Mouse (Mus musculus): ENCODE measurements around the gene Sf3a1. TPM values are rescaled to one million over a fixed set of nuclear protein-coding genes. Genes with fewer than 3 reads are reported as not detected.

Gene Sf3a1
- polyA plus RNA-seq, 1 experiment from 2014 or later, result 68.7 TPM

GRCm38 (mm10) chr11:4231435-4231834 lies 71.3 kb downstream of the Sf3a1 start:
- TF ChIP-seq CTCF (IDR thresholded peaks at IDR 0.05; ENCODE audit: low read depth), result no peak
- Histone ChIP-seq H3K36me3 (ENCODE audit: insufficient read depth) (no peaks in the 10 kb centered on the region), H3K9me3 (ENCODE audit: low read depth, low read length) (no peaks in the 10 kb centered on the region), H3K4me1 (ENCODE audit: insufficient read depth) (no peaks in the 10 kb centered on the region), H3K4me2 (no peak overlapping the region), H3K27me3 (ENCODE audit: insufficient read depth, low read length) (no peaks in the 10 kb centered on the region), H3K27ac (ENCODE audit: low read depth) (no peak overlapping the region), H3K4me3 (ENCODE audit: low read depth, low read length) (no peak overlapping the region), H3K9ac (no peak overlapping the region)
- DNase-seq (no peak), ATAC-seq (ENCODE audit: insufficient read depth) (no peak)
- WGBS, result 90% methylated on average over 2 of the region's 2 CpGs

Small RNA genes lying within 50 kb of the gene (microRNA-seq; reads per million reads assigned to microRNA genes)
- gene Mir3060 (ENCODE audit: borderline number of aligned reads), result 6.2 reads per million, percentile 19 among the genes with 10 or more reads in this experiment

Other genes with a start within 250 kb of the Sf3a1 start
- gene Slc35e4, start 245.7 kb upstream of the Sf3a1 start, polyA plus RNA-seq (2014; fragmentation: Nextera tagmentation; extraction: Ambion mirVana), result 1.9 and 2.7 TPM in 2 replicates
- 37.9 and 43.2 TPM in 2 replicates for gene Tcn2, start 228.2 kb upstream of the Sf3a1 start, polyA plus RNA-seq (2014; fragmentation: Nextera tagmentation; extraction: Ambion mirVana)
- gene Pes1, start 196.4 kb upstream of the Sf3a1 start, polyA plus RNA-seq (2014; fragmentation: Nextera tagmentation; extraction: Ambion mirVana), result 77.2 and 82.0 TPM in 2 replicates
- 0.16 TPM in 2 replicates for gene 4930556J24Rik, start 183.6 kb upstream of the Sf3a1 start, polyA plus RNA-seq (2014; fragmentation: Nextera tagmentation; extraction: Ambion mirVana)
- gene Gal3st1, start 176.7 kb upstream of the Sf3a1 start, polyA plus RNA-seq (2014; fragmentation: Nextera tagmentation; extraction: Ambion mirVana), result 4.6 and 5.3 TPM in 2 replicates
- gene Sec14l4, start 128.9 kb upstream of the Sf3a1 start, polyA plus RNA-seq (2014; fragmentation: Nextera tagmentation; extraction: Ambion mirVana), result 3.8 and 4.2 TPM in 2 replicates
- 1.2 and 1.5 TPM in 2 replicates for gene Sec14l3, start 95.5 kb upstream of the Sf3a1 start, polyA plus RNA-seq (2014; fragmentation: Nextera tagmentation; extraction: Ambion mirVana)
- 8.6 and 10.8 TPM in 2 replicates for gene Mtfp1, start 64.9 kb upstream of the Sf3a1 start, polyA plus RNA-seq (2014; fragmentation: Nextera tagmentation; extraction: Ambion mirVana)
- gene Sec14l2, start 36.9 kb upstream of the Sf3a1 start, polyA plus RNA-seq (2014; fragmentation: Nextera tagmentation; extraction: Ambion mirVana), result 1.5 and 1.9 TPM in 2 replicates
- 32.6 and 33.0 TPM in 2 replicates for gene Rnf215, start 25.1 kb upstream of the Sf3a1 start, polyA plus RNA-seq (2014; fragmentation: Nextera tagmentation; extraction: Ambion mirVana)
- 5.3 and 6.6 TPM in 2 replicates for gene Ccdc157, start 57 bp upstream of the Sf3a1 start, polyA plus RNA-seq (2014; fragmentation: Nextera tagmentation; extraction: Ambion mirVana)
- gene Tbc1d10a, start 26.4 kb downstream of the Sf3a1 start, polyA plus RNA-seq (2014; fragmentation: Nextera tagmentation; extraction: Ambion mirVana), result 19.6 and 20.9 TPM in 2 replicates
- 1.9 and 2.1 TPM in 2 replicates for gene Castor1, start 57.9 kb downstream of the Sf3a1 start, polyA plus RNA-seq (2014; fragmentation: Nextera tagmentation; extraction: Ambion mirVana)
- not detected in 2 replicates for gene Osm, start 76.1 kb downstream of the Sf3a1 start, polyA plus RNA-seq (2014; fragmentation: Nextera tagmentation; extraction: Ambion mirVana)
- 0.12 and 0.33 TPM in 2 replicates for gene Lif, start 97.2 kb downstream of the Sf3a1 start, polyA plus RNA-seq (2014; fragmentation: Nextera tagmentation; extraction: Ambion mirVana)

Data from lung, embryonic 14.5 days (tissue).